Mouse (Mus musculus) brain, embryonic 14.5 days (tissue): Measurements from ENCODE around the gene Lin7c.
A peak's percentile ranks its signal among the peaks of the same experiment; 100 is the strongest.

Experiments
- CTCF ChIP-seq: fragments of 200-500 bp; IDR thresholded peaks from 2 replicates; pipeline ENCODE4 v1.5.1; 2012; ENCODE audit warnings: inconsistent platforms, mild to moderate bottlenecking, moderate library complexity, borderline replicate concordance; ENCODE audit not compliant: insufficient read depth, insufficient read length; ENCODE audit errors: extremely low read depth
- POLR2A ChIP-seq: fragments of 200-500 bp; IDR thresholded peaks from 2 replicates; pipeline ENCODE4 v1.6.1; 2012; ENCODE audit warnings: mild to moderate bottlenecking, inconsistent platforms, borderline replicate concordance; ENCODE audit not compliant: poor library complexity, insufficient read depth, insufficient read length, severe bottlenecking; ENCODE audit errors: extremely low read depth

GRCm38 (mm10) chr2:109904171-109904821 is 13.6 kb downstream of the Lin7c start:
- peak; percentile 95 for TF ChIP-seq CTCF
- TF ChIP-seq POLR2A: no peak
